Mouse (Mus musculus) common myeloid progenitor, adult 5-6 weeks (primary cell): ENCODE measurements around the gene Drd3. TPM values are rescaled to one million over a fixed set of nuclear protein-coding genes. Genes with fewer than 3 reads are reported as not detected.

ENCODE experiments used
- ATAC-seq: replicated peaks from 2 replicates; pipeline ENCODE4 v1.8.0; 2016; ENCODE audit warnings: low read depth, mild to moderate bottlenecking, moderate TSS enrichment, inconsistent platforms; ENCODE audit not compliant: poor library complexity, severe bottlenecking
- total RNA-seq: library from RNA; stranded (forward); fragments of 200-1000, 187-1606 nt; gene quantifications from 2 replicates; pipeline ENCODE4 v1.2.3, GENCODE M21; 2017

Gene Drd3
- total RNA-seq, 1 experiment from 2014 or later = not detected

DNA sequence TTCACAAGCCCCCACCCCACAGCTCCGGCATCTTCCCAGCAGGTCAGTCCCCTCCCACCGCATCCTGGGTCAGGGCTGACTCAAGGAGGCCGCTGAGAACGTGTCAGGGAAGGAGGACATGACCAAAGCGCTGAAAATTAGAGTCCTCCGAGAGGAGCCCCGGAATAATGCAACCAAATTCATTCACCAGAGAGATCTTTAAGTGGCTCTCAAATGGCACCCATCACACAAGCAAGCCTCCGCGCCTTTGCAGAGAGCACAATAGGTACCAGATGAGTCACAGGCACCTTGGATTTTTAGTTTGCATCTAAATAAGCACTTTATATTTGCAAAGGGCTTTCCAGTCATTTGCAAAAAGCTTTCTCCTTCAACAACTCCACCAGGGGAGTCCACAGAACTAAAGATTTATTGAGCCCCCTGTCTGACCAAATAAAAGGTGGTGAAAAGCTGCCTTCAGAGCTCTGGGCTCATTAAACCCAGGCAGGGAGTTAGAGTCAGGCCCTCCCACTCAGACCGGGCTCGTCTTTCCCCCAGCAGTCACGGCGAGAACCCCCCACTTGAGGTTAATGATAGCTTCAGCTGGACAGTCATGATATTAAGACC is 46.4 kb downstream of the Drd3 start:
- no peak for ATAC-seq

DNA sequence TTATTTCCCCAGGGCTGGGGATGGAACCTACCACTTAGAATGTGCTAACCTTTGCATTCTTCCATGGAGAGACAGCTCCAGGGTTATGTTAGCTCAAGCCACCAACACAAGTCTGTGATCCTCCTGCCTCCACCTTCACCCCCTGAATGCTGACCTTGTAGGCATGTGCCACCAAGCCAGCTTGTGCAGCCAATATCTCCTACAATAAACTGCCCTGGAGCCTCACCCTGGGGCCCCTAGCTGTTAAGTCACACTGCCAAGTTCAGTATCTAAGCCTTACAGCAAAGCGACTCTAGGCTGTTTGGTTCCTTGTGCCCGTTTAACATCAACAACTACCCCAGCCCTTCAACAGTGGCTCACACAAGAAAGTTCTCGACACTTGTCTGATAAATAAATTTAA is 47.3 kb downstream of the Drd3 start:
- no peak for ATAC-seq

DNA sequence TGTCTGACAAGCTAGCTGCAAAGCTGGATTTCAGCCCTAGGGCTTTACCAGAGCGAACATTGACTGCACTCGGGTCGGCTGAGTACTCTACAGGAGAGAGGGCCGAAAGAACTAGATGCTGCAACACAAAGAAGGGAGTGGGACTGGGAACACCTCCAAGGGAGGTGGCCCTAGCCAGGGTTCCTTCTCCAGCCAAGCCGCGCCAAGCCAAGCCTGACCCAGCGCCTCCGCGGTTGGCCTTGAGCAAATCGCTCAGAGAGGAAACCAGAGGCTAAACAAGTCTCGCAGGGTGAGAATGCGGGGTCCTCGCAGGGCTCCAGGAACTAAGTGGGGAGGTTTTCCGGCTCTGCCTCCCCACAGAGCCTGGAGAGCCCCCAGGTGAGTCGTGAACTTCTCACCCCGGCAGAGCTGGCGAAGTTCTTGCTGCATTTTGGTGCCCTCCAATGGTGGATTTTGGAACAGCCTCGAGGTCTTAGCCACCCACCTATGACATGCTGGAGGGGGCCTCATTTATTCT is 48.0 kb downstream of the Drd3 start:
- peak; percentile 90 for ATAC-seq

DNA sequence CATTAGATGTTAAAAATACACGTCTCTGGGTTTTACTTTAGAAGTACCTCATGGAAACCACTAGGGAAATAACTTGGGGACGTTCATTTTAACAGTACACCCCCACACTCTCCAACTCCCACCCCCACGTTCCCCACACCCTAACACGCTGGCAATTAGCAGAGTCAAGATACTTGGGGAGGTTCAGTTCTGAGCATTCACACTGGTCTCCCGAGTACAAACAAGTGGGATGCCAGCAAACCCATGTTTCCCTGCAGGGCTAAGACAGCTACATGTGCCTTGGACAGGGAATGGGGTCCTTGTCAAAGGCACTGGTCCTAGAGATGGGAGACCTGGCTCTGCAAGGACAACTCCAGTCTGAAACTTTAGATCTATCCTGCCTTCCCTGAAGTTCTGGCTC is 48.6 kb downstream of the Drd3 start:
- ATAC-seq = no peak

DNA sequence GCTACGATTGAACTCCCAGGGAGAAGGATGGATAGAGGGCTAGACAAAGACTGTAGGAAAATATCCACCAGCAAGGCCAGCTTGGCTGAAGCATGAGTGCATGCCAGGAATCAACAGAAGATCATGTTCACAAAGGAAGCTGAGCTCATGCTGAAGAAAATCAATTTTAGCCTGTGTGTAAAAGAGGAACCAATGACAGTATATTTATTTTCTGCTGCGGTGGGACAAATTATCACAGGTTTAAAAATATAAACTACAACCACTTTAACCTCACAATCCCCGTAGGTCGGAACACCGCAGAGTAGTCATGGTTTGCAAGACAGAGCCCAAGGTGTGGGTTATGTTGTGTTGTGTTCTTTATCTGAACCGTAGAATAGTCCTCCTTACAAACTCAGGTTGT is 50.5 kb downstream of the Drd3 start:
- no peak for ATAC-seq

DNA sequence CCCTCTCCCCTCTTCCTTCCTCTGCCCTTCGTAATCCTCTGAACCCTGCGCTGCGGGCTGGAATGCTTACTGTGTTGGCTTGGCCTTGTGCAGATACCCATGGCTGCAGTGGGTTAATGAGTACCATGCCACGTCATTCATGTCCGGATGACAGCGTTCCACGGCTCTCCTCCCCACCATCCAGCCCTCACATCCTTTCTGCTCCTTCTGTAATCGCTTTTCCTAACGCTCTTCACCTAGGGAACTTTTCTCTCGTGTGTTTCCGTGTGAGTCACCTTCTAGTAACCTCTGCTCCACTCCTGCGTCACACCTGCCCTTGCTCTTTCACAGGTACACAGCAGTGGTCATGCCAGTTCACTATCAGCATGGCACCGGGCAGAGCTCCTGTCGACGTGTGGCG is 53.2 kb downstream of the Drd3 start:
- ATAC-seq = no peak

DNA sequence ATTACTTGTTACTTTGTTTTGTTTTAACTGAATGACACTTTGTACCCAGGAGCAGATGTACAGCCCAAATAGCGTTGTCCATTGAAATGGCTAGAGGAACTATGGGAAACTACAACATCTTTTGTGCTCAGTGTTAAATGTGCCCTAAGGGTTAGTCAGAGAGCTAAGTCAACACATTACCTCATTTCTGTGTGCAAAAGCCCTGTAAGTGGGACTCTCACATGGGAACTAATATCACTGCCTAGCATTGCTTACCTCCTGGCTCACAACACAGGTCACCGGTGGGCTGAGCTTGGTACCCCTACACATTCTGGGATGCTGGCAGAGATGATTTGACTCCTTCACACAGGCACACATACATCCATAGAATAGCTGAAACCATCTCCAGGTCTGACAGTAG is 55.6 kb downstream of the Drd3 start:
- no peak for ATAC-seq

DNA sequence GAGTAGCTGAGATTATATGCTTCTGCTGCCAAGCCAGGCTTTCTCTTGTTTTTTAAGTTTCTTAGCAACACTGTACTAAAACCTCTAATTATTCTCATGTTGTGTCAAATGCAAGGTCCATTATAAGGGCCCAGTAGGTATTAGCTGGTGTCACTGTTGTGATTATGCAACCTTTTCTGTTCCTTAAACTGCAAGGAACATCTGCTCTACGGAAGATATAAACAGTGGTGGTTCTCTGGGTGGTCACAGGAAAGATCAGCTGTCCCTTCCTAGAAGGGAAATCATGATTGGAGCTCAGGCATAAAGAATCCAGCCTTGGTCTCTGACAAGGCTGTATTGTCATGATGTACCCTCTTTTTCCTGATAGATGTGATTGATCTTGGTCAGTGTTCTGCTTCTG is 57.6 kb downstream of the Drd3 start:
- peak; percentile 58; the same call in 1 of the 2 replicates for ATAC-seq

DNA sequence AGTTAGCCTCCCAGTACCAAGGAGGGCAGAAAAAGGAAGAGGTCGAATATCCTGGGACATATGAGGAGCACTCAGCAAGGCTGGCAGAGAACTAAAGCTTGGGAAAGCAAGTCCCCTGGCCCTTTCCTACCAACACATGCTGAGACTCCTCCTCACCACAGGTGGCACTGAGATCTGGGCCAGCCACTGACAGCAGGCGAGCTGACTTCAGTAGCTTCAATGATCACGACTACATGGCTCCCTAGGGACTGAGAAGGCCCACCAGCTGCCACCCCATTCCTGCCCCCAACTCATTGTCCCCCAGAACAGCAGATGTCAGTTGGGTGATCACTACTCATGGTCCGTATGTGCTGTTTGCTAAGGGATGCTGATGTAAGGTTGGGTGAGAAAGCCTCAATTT is 60.8 kb downstream of the Drd3 start:
- ATAC-seq = no peak

DNA sequence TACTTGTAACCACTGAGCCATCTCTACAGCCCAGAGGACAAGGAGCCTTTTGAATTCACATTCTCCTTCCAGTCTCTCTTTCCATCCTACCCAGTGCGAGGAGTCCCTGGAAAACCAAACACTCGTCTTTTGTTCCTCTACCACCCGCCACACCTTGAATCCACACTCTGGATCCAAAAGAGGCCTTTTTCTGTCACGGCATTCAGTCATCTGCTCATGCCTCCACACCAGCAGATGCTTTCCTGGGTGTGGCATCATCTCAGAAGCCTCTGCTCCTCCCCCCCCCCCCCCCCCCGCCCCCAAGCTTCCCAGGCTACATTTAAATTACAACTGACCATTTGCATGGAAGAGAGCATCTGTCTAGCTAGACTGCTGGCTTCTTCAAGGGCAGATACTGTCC is 62.5 kb downstream of the Drd3 start:
- ATAC-seq = no peak

DNA sequence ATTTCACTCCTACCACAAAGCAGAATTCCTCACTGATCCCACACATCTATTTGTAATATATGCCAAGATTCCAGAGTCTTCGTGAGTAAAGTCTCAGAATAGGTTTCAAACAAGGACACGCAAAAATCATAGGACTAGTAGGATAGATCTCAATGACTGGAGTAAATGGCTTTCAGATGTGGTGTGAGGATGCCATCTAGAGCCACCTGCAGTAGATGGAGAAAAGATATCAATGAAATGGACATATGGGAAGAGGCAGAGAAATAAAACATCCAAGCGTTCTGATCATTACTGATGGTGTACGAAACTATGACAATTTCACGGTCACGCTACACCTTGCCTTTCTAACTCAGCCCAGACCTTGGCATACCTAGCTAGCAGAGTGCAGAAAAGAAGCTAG is 64.6 kb downstream of the Drd3 start:
- no peak for ATAC-seq

DNA sequence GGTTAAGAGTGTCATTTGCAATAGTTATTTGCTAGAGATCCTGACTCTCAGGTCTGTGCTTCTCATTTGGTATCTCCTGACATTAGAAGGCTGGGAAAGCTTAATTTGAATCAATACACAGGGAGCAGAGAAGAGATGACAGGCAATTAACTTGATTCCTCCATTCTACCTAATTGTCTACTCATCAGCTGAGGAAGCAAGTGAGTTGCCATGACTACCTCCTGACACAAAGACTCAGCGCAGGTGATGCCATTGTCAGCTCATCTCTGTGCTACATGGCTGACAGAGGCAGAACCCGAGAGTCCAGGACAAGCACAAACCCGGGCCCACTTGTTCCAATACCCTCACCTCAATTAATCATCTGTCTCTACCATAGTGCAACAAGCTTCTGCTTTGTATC is 73.7 kb downstream of the Drd3 start:
- no peak for ATAC-seq

DNA sequence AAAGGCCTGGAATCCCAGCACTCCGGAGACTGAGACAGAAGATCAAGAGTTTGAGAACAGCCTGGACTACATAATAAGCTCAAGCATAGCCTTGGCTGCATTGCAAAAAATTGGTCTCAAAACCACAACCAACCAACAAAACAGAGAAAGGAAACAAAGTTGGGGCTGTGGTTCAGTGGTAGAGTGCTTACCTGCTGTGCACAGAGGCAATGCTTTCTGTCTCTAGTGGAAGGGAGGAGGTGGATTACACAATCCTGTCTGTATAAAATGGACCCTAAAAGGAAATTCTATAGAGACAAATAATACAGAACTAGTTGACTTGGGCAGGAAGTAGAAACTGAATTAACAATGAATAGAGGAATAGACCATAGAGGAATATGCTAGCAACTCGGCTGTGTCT is 78.1 kb downstream of the Drd3 start:
- peak; percentile 79 for ATAC-seq

DNA sequence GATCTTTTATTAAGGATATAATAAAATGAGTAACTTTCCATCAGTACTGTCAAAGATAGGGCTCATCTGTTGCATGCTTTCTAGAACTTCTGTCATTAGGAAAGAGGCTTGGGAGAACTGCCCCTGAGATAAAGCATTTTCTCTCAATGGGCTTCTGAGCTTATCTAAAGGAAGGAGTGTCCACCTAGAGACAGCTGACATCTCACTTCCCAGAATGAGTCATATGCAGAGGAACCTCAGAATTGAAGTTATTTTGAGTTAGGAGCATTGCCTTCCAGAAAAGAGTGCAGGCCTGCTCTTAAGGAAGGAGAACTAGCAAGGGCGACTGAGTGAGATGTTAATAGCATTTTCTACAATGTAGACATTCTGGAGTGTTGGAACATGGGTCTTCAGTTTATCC is 87.4 kb downstream of the Drd3 start:
- ATAC-seq = no peak

DNA sequence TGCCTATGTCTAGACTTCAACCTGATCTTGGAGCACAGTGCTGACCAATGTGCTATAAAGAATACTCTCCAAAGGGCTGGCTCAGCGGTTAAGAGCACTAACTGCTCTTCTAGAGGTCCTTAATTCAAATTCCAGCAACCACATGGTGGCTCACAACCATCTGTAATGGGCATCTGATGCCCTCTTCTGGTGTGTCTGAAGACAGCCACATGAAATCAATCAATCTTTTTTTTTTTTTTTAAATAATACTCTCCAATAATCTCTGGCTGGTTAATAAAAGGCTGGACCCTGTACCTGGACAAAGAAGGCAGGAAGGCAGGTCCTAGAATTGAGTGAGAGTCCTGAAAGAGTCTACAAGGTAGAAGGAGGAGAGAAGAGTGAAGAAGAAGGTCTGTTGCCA is 96.0 kb downstream of the Drd3 start:
- no peak for ATAC-seq

DNA sequence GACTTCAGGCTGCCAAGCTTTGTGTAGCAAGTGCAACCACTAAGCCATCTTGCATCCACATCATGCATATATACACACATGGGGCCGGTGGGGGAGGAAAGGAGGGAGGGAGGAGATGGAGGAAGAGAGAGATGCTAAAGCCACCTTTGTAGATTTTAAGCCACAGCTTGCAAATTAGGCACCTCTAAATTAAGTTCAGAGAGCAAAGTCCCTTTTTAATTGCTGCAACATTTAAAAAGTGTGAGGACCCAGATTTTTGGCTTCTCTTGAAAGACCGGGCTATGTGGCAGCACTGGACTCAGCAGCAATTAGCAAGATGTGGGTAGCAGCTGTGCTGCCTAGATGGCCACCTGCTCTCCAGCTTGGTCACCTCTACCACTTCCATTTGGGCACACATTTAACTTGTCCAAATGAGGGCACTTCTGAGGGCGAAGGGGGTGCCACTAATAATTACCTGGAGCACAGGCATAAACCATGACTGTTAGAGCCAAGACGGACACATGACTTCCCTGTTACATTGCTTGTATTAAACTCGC is 105.2 kb downstream of the Drd3 start:
- ATAC-seq = no peak

DNA sequence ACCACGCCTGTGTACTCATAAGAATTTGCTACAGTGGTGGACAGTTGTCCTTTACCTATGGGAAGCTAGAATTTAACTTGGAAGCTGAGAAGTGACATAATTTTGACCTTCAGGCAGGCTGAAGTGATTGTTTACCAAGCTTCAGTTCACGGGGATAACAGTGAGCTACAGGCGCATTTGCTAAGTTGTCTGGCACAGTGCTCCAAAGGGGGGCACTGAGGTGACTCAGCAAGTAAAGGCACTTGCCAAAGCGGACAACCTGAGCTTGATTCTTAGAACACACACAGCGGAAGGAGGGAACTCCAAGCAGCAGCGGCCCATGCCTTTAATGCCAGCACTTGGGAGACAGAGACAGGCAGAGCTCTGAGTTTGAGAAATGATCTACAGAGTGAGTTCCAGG is 106.8 kb downstream of the Drd3 start:
- ATAC-seq = peak; percentile 42; the same call in 1 of the 2 replicates

DNA sequence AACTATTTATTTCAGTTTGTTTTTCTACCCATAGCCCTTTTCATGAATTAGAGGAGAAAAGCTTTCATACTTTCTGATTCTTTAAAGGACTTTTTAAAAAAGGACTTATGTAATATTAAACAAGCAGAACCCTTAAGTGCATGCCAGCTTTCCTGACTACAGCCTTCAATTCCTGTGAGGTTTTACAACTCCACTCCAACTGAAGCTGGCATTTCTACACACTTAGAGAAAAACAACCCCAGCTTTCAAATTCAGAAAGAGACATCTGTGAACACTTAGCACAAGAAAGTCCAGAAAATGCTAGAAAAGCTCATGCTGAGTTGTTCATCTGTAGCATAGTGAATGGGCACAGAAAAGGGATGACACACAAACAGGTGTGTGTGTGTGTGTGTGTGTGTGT is 116.0 kb downstream of the Drd3 start:
- no peak for ATAC-seq

DNA sequence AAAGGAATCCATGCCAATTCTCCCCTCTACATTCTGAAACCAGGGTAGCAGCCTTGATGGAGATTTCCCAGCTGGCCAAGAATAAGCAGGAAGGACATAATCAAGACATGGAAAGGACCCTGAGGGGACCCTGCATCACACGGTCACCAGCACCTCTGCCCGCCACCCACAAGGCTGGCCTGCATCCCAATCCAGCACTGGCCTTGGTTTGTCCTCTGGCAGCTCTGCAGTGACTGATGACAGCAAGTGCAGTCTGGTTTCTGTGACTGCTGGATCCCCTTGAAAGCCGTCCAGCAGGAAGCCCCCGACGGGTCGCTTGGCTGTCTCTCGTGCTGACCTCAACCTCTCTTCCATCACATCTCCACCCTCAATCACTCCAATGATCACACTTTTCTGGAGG is 117.6 kb downstream of the Drd3 start:
- no peak for ATAC-seq
